Mouse (Mus musculus) bone marrow macrophage, adult 2 months (primary cell): ENCODE results near the gene Gm26566.

Experiments
- CTCF ChIP-seq: IDR thresholded peaks from 2 replicates; pipeline ENCODE4 v1.5.1; 2012; ENCODE audit warnings: low read depth, mild to moderate bottlenecking, low read length, moderate library complexity
- POLR2A ChIP-seq: IDR thresholded peaks from 2 replicates; pipeline ENCODE4 v1.6.1; 2012; ENCODE audit warnings: mild to moderate bottlenecking, low read depth, low read length, borderline replicate concordance

DNA sequence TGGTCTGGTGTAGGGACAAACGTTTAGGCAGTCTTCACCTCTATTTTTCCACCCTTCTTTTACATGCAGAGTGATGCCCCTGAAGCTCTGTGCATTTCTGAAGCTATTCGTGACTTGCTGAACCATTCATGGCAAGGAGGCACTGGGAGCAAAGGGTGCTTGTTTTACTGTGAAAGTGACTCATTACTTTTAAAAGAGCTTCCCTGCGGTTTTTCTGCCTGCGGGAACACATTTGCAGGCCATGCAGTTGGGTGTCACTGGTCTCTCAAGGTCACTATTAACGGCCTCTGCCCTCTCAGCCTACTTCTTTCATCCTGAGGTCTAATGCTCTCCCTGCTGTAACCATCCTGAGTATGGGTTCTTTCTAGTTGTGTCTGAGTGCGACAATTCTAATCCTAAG lies 24.5 kb upstream of the Gm26566 start:
- no peak for TF ChIP-seq POLR2A
- no peak for TF ChIP-seq CTCF
